Mouse (Mus musculus): ENCODE data around the gene Trp53tg5. TPM values are rescaled to one million over a fixed set of nuclear protein-coding genes. Genes with fewer than 3 reads are reported as not detected.

Trp53tg5 gene
- polyA plus RNA-seq, 1 experiment from 2014 or later, result not detected

DNA sequence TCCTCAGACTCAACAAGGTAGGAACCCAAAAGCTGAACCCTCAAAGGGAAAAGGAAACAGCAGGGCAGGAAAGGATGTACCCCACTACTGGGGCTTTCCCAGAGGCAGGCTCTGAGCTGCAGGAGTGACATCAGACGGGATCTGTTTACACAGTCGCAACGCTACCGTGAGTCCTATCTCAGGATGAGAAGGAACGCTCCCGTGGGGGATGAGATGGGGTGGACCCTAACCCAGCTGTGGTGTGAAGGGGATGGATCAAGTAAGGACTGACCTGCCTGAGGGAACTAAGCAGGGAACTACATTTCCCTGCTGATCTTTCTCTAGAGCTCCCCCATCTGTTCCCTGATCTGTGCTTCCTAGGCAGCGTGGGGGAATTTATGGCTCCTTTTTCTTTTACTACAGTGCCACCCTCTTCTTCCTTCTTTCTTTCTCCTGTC, 16.6 kb downstream of the Trp53tg5 start, which contains the start of gene Sys1:
Gene Sys1 (plus strand): TSS at position 101 of the 437 bp plus-strand sequence.
- 0 out of 2 replicates have a peak within 1 kb of the TSS, but pooled peaks have one; percentile 7 for H3K4me3 ChIP-seq (ENCODE audit: low read depth, low read length)
- H3K9me3 ChIP-seq (replicated peaks; ENCODE audit: control insufficient read depth, low read length), result no peaks in the 10 kb centered on the region
- H3K36me3 ChIP-seq (ENCODE audit: control insufficient read depth, insufficient read depth), result no peaks in the 10 kb centered on the region
- 0 out of 2 replicates have a peak within 1 kb of the TSS, but pooled peaks have one; percentile 15 for H3K9ac ChIP-seq (ENCODE audit: low read depth, low read length)
- 14% methylated on average over 7 of the region's 7 CpGs for WGBS (ENCODE audit: insufficient replicate concordance)
- H3K4me2 ChIP-seq (ENCODE audit: low read depth, low read length), result 0 out of 2 replicates have a peak within 1 kb of the TSS, but pooled peaks have one; percentile 17
- H3K4me1 ChIP-seq (ENCODE audit: control insufficient read depth, low read depth, low read length), result peaks cover 4% of the 10 kb centered on the region
- peak within 1 kb of the TSS; percentile 58 for H3K27ac ChIP-seq (ENCODE audit: low read length)
- no peak for ATAC-seq (ENCODE audit: low read depth)
- H3K27me3 ChIP-seq (ENCODE audit: control insufficient read depth, insufficient read depth, low read depth, low read length), result no peaks in the 10 kb centered on the region

GRCm38 (mm10) chr2:164456413-164456812, 17.1 kb downstream of the Trp53tg5 start:
- peak overlapping the region; percentile 27; the same call in 1 of the 2 replicates for H3K27ac ChIP-seq (ENCODE audit: low read length)
- H3K4me1 ChIP-seq (ENCODE audit: control insufficient read depth, low read depth, low read length), result no peaks in the 10 kb centered on the region; the same call in none of the 2 replicates
- H3K9ac ChIP-seq (ENCODE audit: low read depth, low read length), result no peak overlapping the region
- no peak for ATAC-seq (ENCODE audit: low read depth)
- 40% methylated on average over 1 of the region's 1 CpGs for WGBS (ENCODE audit: insufficient replicate concordance)
- no peaks in the 10 kb centered on the region for H3K36me3 ChIP-seq (ENCODE audit: control insufficient read depth, insufficient read depth)
- no peak overlapping the region for H3K4me2 ChIP-seq (ENCODE audit: low read depth, low read length)
- H3K4me3 ChIP-seq (ENCODE audit: low read depth, low read length), result no peak overlapping the region
- H3K9me3 ChIP-seq (replicated peaks; ENCODE audit: control insufficient read depth, low read length), result no peaks in the 10 kb centered on the region
- no peaks in the 10 kb centered on the region for H3K27me3 ChIP-seq (ENCODE audit: control insufficient read depth, insufficient read depth, low read depth, low read length)

- Histone ChIP-seq H3K4me3 (ENCODE audit: low read depth, low read length) (no peak overlapping the region), H3K27ac (ENCODE audit: low read length) (peak overlapping the region; percentile 48; the same call in 1 of the 2 replicates), H3K4me1 (ENCODE audit: control insufficient read depth, low read depth, low read length) (no peaks in the 10 kb centered on the region; the same call in none of the 2 replicates), H3K9ac (ENCODE audit: low read depth, low read length) (no peak overlapping the region), H3K36me3 (ENCODE audit: control insufficient read depth, insufficient read depth) (no peaks in the 10 kb centered on the region), H3K9me3 (replicated peaks; ENCODE audit: control insufficient read depth, low read length) (no peaks in the 10 kb centered on the region), H3K27me3 (ENCODE audit: control insufficient read depth, insufficient read depth, low read depth, low read length) (no peaks in the 10 kb centered on the region), H3K4me2 (ENCODE audit: low read depth, low read length) (no peak overlapping the region)
- WGBS (ENCODE audit: insufficient replicate concordance), result 44% methylated on average over 6 of the region's 6 CpGs
- ATAC-seq (ENCODE audit: low read depth), result no peak
These were observed 17.9 kb downstream of the Trp53tg5 start for GRCm38 (mm10) chr2:164455421-164456190.

DNA sequence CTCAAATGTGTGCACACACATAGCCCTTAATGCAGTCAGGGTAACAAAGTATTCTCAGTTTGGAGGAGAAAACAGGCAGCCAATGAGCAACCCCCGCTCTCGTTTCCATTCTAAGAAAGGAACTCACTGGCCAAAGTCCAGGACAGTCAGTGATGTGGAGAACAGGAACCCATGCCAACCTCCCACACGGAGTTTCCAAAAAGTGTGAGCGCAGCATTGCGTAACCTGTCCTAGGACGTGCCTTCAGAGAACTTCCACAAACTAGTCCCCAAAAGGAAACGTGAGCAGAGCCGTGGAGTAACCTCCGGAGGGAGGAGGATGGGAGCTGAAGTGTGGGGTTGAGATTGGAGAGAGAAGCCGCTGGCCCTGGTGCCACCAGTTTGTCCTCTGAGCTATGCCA, 18.7 kb downstream of the Trp53tg5 start:
- 40% methylated on average over 10 of the region's 10 CpGs for WGBS (ENCODE audit: insufficient replicate concordance)
- no peak overlapping the region for H3K9ac ChIP-seq (ENCODE audit: low read depth, low read length)
- H3K4me2 ChIP-seq (ENCODE audit: low read depth, low read length), result no peak overlapping the region
- H3K4me3 ChIP-seq (ENCODE audit: low read depth, low read length), result no peak overlapping the region
- H3K36me3 ChIP-seq (ENCODE audit: control insufficient read depth, insufficient read depth), result no peaks in the 10 kb centered on the region
- H3K27ac ChIP-seq (ENCODE audit: low read length), result peak overlapping the region; percentile 48
- H3K9me3 ChIP-seq (replicated peaks; ENCODE audit: control insufficient read depth, low read length), result no peaks in the 10 kb centered on the region
- H3K27me3 ChIP-seq (ENCODE audit: control insufficient read depth, insufficient read depth, low read depth, low read length), result no peaks in the 10 kb centered on the region
- H3K4me1 ChIP-seq (ENCODE audit: control insufficient read depth, low read depth, low read length), result no peaks in the 10 kb centered on the region; the same call in none of the 2 replicates
- peak; percentile 49 for ATAC-seq (ENCODE audit: low read depth)

DNA sequence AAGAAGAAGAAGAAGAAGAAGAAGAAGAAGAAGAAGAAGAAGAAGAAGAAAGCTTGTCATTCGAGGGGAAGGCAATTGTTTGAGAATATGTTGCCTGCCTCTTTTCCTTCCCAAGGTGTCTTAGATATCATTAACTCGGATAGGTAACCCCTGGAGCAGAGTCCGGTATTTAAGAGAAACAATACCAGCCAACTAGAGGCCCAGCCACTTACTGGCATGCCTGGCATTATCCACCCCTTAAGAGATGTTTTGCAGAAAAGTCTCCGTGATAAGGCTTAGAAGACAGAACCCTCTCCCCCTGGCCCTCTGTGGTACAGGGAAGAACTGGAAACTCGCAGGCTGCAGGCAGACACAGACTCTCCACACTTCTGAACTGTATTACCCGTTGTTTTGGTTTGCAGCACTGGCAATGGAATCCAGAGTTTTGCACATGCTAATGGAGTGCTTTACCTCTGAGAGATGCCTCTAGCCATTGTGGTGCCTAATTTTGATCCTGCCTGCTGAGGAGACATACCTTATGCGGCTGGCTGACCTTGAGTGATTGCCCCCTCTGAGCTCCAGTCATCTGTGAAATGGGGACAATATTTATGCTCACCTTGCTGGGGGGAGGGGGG, 19.5 kb downstream of the Trp53tg5 start:
- Histone ChIP-seq H3K27me3 (ENCODE audit: control insufficient read depth, insufficient read depth, low read depth, low read length) (no peaks in the 10 kb centered on the region), H3K4me1 (ENCODE audit: control insufficient read depth, low read depth, low read length) (no peaks in the 10 kb centered on the region; the same call in none of the 2 replicates), H3K4me2 (ENCODE audit: low read depth, low read length) (no peak overlapping the region), H3K36me3 (ENCODE audit: control insufficient read depth, insufficient read depth) (no peaks in the 10 kb centered on the region), H3K9ac (ENCODE audit: low read depth, low read length) (no peak overlapping the region), H3K27ac (ENCODE audit: low read length) (no peak overlapping the region), H3K9me3 (replicated peaks; ENCODE audit: control insufficient read depth, low read length) (no peaks in the 10 kb centered on the region), H3K4me3 (ENCODE audit: low read depth, low read length) (no peak overlapping the region)
- 51% methylated on average over 7 of the region's 7 CpGs for WGBS (ENCODE audit: insufficient replicate concordance)
- no peak for ATAC-seq (ENCODE audit: low read depth)

GRCm38 (mm10) chr2:164453047-164453757, 20.3 kb downstream of the Trp53tg5 start:
- H3K27me3 ChIP-seq (ENCODE audit: control insufficient read depth, insufficient read depth, low read depth, low read length), result no peaks in the 10 kb centered on the region
- 55% methylated on average over 14 of the region's 14 CpGs for WGBS (ENCODE audit: insufficient replicate concordance)
- no peak for ATAC-seq (ENCODE audit: low read depth)
- no peak overlapping the region for H3K4me3 ChIP-seq (ENCODE audit: low read depth, low read length)
- no peak overlapping the region for H3K4me2 ChIP-seq (ENCODE audit: low read depth, low read length)
- H3K36me3 ChIP-seq (ENCODE audit: control insufficient read depth, insufficient read depth), result no peaks in the 10 kb centered on the region
- no peaks in the 10 kb centered on the region; the same call in none of the 2 replicates for H3K4me1 ChIP-seq (ENCODE audit: control insufficient read depth, low read depth, low read length)
- no peak overlapping the region for H3K27ac ChIP-seq (ENCODE audit: low read length)
- no peaks in the 10 kb centered on the region for H3K9me3 ChIP-seq (replicated peaks; ENCODE audit: control insufficient read depth, low read length)
- H3K9ac ChIP-seq (ENCODE audit: low read depth, low read length), result no peak overlapping the region

- H3K4me1 ChIP-seq (ENCODE audit: control insufficient read depth, low read depth, low read length), result no peaks in the 10 kb centered on the region; the same call in none of the 2 replicates
- H3K36me3 ChIP-seq (ENCODE audit: control insufficient read depth, insufficient read depth), result no peaks in the 10 kb centered on the region
- H3K9me3 ChIP-seq (replicated peaks; ENCODE audit: control insufficient read depth, low read length), result no peaks in the 10 kb centered on the region
- ATAC-seq (ENCODE audit: low read depth), result no peak
- H3K4me3 ChIP-seq (ENCODE audit: low read depth, low read length), result no peak overlapping the region
- H3K9ac ChIP-seq (ENCODE audit: low read depth, low read length), result no peak overlapping the region
- WGBS (ENCODE audit: insufficient replicate concordance), result 47% methylated on average over 12 of the region's 13 CpGs
- no peaks in the 10 kb centered on the region for H3K27me3 ChIP-seq (ENCODE audit: control insufficient read depth, insufficient read depth, low read depth, low read length)
- no peak overlapping the region for H3K27ac ChIP-seq (ENCODE audit: low read length)
- no peak overlapping the region for H3K4me2 ChIP-seq (ENCODE audit: low read depth, low read length)
These were observed 21.4 kb downstream of the Trp53tg5 start for GRCm38 (mm10) chr2:164452000-164452676.

GRCm38 (mm10) chr2:164449341-164450042, 24.0 kb downstream of the Trp53tg5 start:
- H3K4me1 ChIP-seq (ENCODE audit: control insufficient read depth, low read depth, low read length), result no peaks in the 10 kb centered on the region; the same call in 1 of the 2 replicates
- no peak overlapping the region for H3K4me2 ChIP-seq (ENCODE audit: low read depth, low read length)
- 70% methylated on average over 14 of the region's 14 CpGs for WGBS (ENCODE audit: insufficient replicate concordance)
- no peaks in the 10 kb centered on the region for H3K36me3 ChIP-seq (ENCODE audit: control insufficient read depth, insufficient read depth)
- no peaks in the 10 kb centered on the region for H3K9me3 ChIP-seq (replicated peaks; ENCODE audit: control insufficient read depth, low read length)
- no peaks in the 10 kb centered on the region for H3K27me3 ChIP-seq (ENCODE audit: control insufficient read depth, insufficient read depth, low read depth, low read length)
- no peak overlapping the region for H3K4me3 ChIP-seq (ENCODE audit: low read depth, low read length)
- no peak overlapping the region for H3K27ac ChIP-seq (ENCODE audit: low read length)
- ATAC-seq (ENCODE audit: low read depth), result no peak
- no peak overlapping the region for H3K9ac ChIP-seq (ENCODE audit: low read depth, low read length)
